Mouse (Mus musculus) MEL (cell line): Measurements from ENCODE around the gene Comt. TPM values are rescaled to one million over a fixed set of nuclear protein-coding genes. Genes with fewer than 3 reads are reported as not detected.

Experiments
- DNase-seq: peaks from one replicate; pipeline ENCODE4 v3.0.0; 2011; ENCODE audit warnings: low read depth, low spot score
- H3K27ac ChIP-seq: 2 replicates; pipeline ENCODE4 v1.5.1; 2012; ENCODE audit warnings: low read depth, mild to moderate bottlenecking, control low read depth, low read length, moderate library complexity; ENCODE audit not compliant: control insufficient read depth
- H3K27me3 ChIP-seq, 2 experiments: fragments of 150-350 bp in 1 of 2; sonication (generic) in 1 of 2; 2 replicates each; pipeline ENCODE4 v1.6.1; 2012; ENCODE audit warnings: low read length in 2 of 2, mild to moderate bottlenecking in 2 of 2, improper control_type of control experiment in 1 of 2, moderate library complexity in 1 of 2; ENCODE audit not compliant: insufficient read depth in 2 of 2, control insufficient read depth in 1 of 2
- H3K36me3 ChIP-seq, 2 experiments: 2 replicates each; pipeline ENCODE4 v1.6.1; 2012 to 2014; ENCODE audit warnings: low read length in 2 of 2, improper control_type of control experiment in 1 of 2, inconsistent platforms in 1 of 2, mild to moderate bottlenecking in 1 of 2; ENCODE audit not compliant: insufficient read depth in 2 of 2, control insufficient read depth in 1 of 2
- H3K4me1 ChIP-seq, 2 experiments: fragments of 150-350 bp in 1 of 2; sonication (generic) in 1 of 2; 2 replicates each; pipeline ENCODE4 v1.6.1; 2012; ENCODE audit warnings: low read length in 2 of 2, improper control_type of control experiment in 1 of 2, mild to moderate bottlenecking in 1 of 2; ENCODE audit not compliant: insufficient read depth in 2 of 2, control insufficient read depth in 1 of 2
- H3K4me3 ChIP-seq, 2 experiments: fragments of 150-350 bp in 1 of 2; sonication (generic) in 1 of 2; 2 replicates each; pipeline ENCODE4 v1.5.1; 2012; ENCODE audit warnings: low read depth in 2 of 2, low read length in 2 of 2, mild to moderate bottlenecking in 2 of 2, moderate library complexity in 2 of 2, control low read depth in 1 of 2, improper control_type of control experiment in 1 of 2; ENCODE audit not compliant: control insufficient read depth in 1 of 2, insufficient read depth in 1 of 2
- H3K79me2 ChIP-seq: 2 replicates; pipeline ENCODE4 v1.6.1; 2012; ENCODE audit warnings: mild to moderate bottlenecking, low read length, moderate library complexity; ENCODE audit not compliant: control insufficient read depth, poor library complexity, insufficient read depth
- H3K9ac ChIP-seq: 2 replicates; pipeline ENCODE4 v1.6.1; 2012; ENCODE audit warnings: low read depth, mild to moderate bottlenecking, control low read depth, low read length, moderate library complexity; ENCODE audit not compliant: control insufficient read depth, poor library complexity, severe bottlenecking
- H3K9me3 ChIP-seq: fragments of 150-350 bp; sonication (generic); replicated peaks from 2 replicates; pipeline ENCODE4 v1.6.1; 2012; ENCODE audit warnings: mild to moderate bottlenecking, low read length, improper control_type of control experiment, moderate library complexity; ENCODE audit not compliant: insufficient read depth
- BHLHE40 ChIP-seq: IDR thresholded peaks from 2 replicates; pipeline ENCODE4 v1.6.1; 2012; ENCODE audit warnings: low read depth, mild to moderate bottlenecking, inconsistent platforms, low read length, improper control_type of control experiment, borderline replicate concordance
- CHD1 ChIP-seq: IDR thresholded peaks from 2 replicates; pipeline ENCODE4 v1.6.1; 2012; ENCODE audit warnings: low read depth, mild to moderate bottlenecking, inconsistent platforms, low read length, improper control_type of control experiment
- CHD2 ChIP-seq: IDR thresholded peaks from 2 replicates; pipeline ENCODE4 v1.6.1; 2011; ENCODE audit warnings: low read length, improper control_type of control experiment
- E2F4 ChIP-seq: IDR thresholded peaks from 2 replicates; pipeline ENCODE4 v1.6.1; 2011; ENCODE audit warnings: low read depth, low read length, improper control_type of control experiment, borderline replicate concordance
- GABPA ChIP-seq: IDR thresholded peaks from 2 replicates; pipeline ENCODE4 v1.6.1; 2012; ENCODE audit warnings: low read depth, mild to moderate bottlenecking, inconsistent platforms, low read length, improper control_type of control experiment, moderate library complexity
- GATA1 ChIP-seq: IDR thresholded peaks from 2 replicates; pipeline ENCODE4 v1.6.1; 2011; ENCODE audit warnings: low read depth, low read length, improper control_type of control experiment
- HCFC1 ChIP-seq: IDR thresholded peaks from 2 replicates; pipeline ENCODE4 v1.6.1; 2012; ENCODE audit warnings: low read depth, mild to moderate bottlenecking, inconsistent platforms, low read length, improper control_type of control experiment, moderate library complexity
- KAT2A ChIP-seq: conservative IDR thresholded peaks from 2 replicates; pipeline ENCODE4 v1.6.1; 2012; ENCODE audit warnings: low read depth, low read length, improper control_type of control experiment, inconsistent platforms
- MEF2A ChIP-seq: IDR thresholded peaks from 2 replicates; pipeline ENCODE4 v1.6.1; 2014; ENCODE audit warnings: low read depth, mild to moderate bottlenecking, inconsistent platforms, low read length, improper control_type of control experiment; ENCODE audit not compliant: poor library complexity, insufficient replicate concordance, severe bottlenecking; ENCODE audit errors: extremely low read depth
- MXI1 ChIP-seq: IDR thresholded peaks from 2 replicates; pipeline ENCODE4 v1.6.1; 2011; ENCODE audit warnings: mild to moderate bottlenecking, low read depth, low read length, improper control_type of control experiment
- MYB ChIP-seq: IDR thresholded peaks from 2 replicates; pipeline ENCODE4 v1.6.1; 2011; ENCODE audit warnings: mild to moderate bottlenecking, low read depth, low read length, improper control_type of control experiment
- MYC ChIP-seq: IDR thresholded peaks from 2 replicates; pipeline ENCODE4 v1.6.1; 2011; ENCODE audit warnings: low read depth, mild to moderate bottlenecking, low read length, improper control_type of control experiment, moderate library complexity
- POLR2A ChIP-seq, 2 experiments: IDR thresholded peaks; 2 replicates each; pipeline ENCODE4 v1.6.1; 2011 to 2012; ENCODE audit warnings: low read length in 2 of 2, mild to moderate bottlenecking in 2 of 2, control low read depth in 1 of 2, improper control_type of control experiment in 1 of 2, low read depth in 1 of 2, moderate library complexity in 1 of 2; ENCODE audit not compliant: control insufficient read depth in 1 of 2, insufficient read depth in 1 of 2, poor library complexity in 1 of 2
- POLR2AphosphoS5 ChIP-seq: IDR thresholded peaks from 2 replicates; pipeline ENCODE4 v1.6.1; 2012; ENCODE audit warnings: low read depth, borderline replicate concordance, mild to moderate bottlenecking, inconsistent platforms, low read length, moderate library complexity, mixed read lengths
- RAD21 ChIP-seq: IDR thresholded peaks from 2 replicates; pipeline ENCODE4 v1.6.1; 2011; ENCODE audit warnings: mild to moderate bottlenecking, low read depth, low read length, improper control_type of control experiment
- RCOR1 ChIP-seq: IDR thresholded peaks from 2 replicates; pipeline ENCODE4 v1.6.1; 2012; ENCODE audit warnings: low read depth, mild to moderate bottlenecking, inconsistent platforms, low read length, improper control_type of control experiment
- SIN3A ChIP-seq: IDR thresholded peaks from 2 replicates; pipeline ENCODE4 v1.6.1; 2012; ENCODE audit warnings: low read length, improper control_type of control experiment, inconsistent platforms
- SMC3 ChIP-seq: IDR thresholded peaks from 2 replicates; pipeline ENCODE4 v1.6.1; 2011; ENCODE audit warnings: low read depth, low read length, improper control_type of control experiment
- TAL1 ChIP-seq: IDR thresholded peaks from 2 replicates; pipeline ENCODE4 v1.6.1; 2012; ENCODE audit warnings: mild to moderate bottlenecking, inconsistent platforms, low read length, moderate library complexity, mixed read lengths
- TCF12 ChIP-seq: IDR thresholded peaks from 2 replicates; pipeline ENCODE4 v1.6.1; 2014; ENCODE audit warnings: low read depth, mild to moderate bottlenecking, inconsistent platforms, low read length, improper control_type of control experiment, moderate library complexity
- USF1 ChIP-seq: IDR thresholded peaks from 2 replicates; pipeline ENCODE4 v1.6.1; 2014; ENCODE audit warnings: low read depth, mild to moderate bottlenecking, inconsistent platforms, low read length, improper control_type of control experiment, moderate library complexity
- USF2 ChIP-seq, 2 experiments: IDR thresholded peaks; 2 replicates each; pipeline ENCODE4 v1.6.1; 2011 to 2012; ENCODE audit warnings: improper control_type of control experiment in 2 of 2, low read length in 2 of 2, borderline replicate concordance in 1 of 2, inconsistent platforms in 1 of 2, low read depth in 1 of 2, mild to moderate bottlenecking in 1 of 2; ENCODE audit not compliant: insufficient read depth in 1 of 2
- ZC3H11A ChIP-seq: IDR thresholded peaks from 2 replicates; pipeline ENCODE4 v1.6.1; 2012; ENCODE audit warnings: low read depth, mild to moderate bottlenecking, inconsistent platforms, low read length, improper control_type of control experiment
- ZNF384 ChIP-seq: IDR thresholded peaks from 2 replicates; pipeline ENCODE4 v1.6.1; 2012; ENCODE audit warnings: low read depth, mild to moderate bottlenecking, inconsistent platforms, low read length, improper control_type of control experiment
- polyA plus RNA-seq, 2 experiments: library from polyadenylated mRNA; stranded (reverse) in 1 of 2; unstranded in 1 of 2; fragments of >175 nt in 1 of 2; fragments of >200 nt in 1 of 2; gene quantifications; 2 replicates each; pipeline versions ENCODE4 v1.2.1 to v1.2.4; 2012; ENCODE audit warnings: low replicate concordance in 2 of 2, low read depth in 1 of 2; ENCODE audit not compliant: insufficient read length in 2 of 2, insufficient read depth in 1 of 2, missing spikeins in 1 of 2
- total RNA-seq: library from RNA; depleted of rRNA; stranded (reverse); fragments of 300-350 nt; gene quantifications from 2 replicates; pipeline ENCODE4 v1.2.3, GENCODE M21; 2012

Comt gene
- total and polyA plus RNA-seq, 3 experiments: 62.5 to 71.8 TPM; not detected in 1

GRCm38 (mm10) chr16:18411802-18412476, 14.7 kb downstream of the Comt start:
- Histone ChIP-seq H3K79me2 (no peaks in the 10 kb centered on the region), H3K4me1 (peaks cover 9 to 12% of the 10 kb centered on the region in 2 experiments), H3K27me3 (no peaks in the 10 kb centered on the region), H3K27ac (peak overlapping the region; percentile 35; the same call in 1 of the 2 replicates), H3K4me3 (no peak overlapping the region), H3K9me3 (no peaks in the 10 kb centered on the region), H3K9ac (no peak overlapping the region), H3K36me3 (peaks cover 4 to 13% of the 10 kb centered on the region in 2 experiments)
- no peak for TF ChIP-seq ZNF384
- no peak for TF ChIP-seq KAT2A
- TF ChIP-seq USF2 (IDR thresholded peaks at IDR 0.05; ENCODE audit: borderline replicate concordance in 1 of 2, insufficient read depth in 1 of 2, low read depth in 1 of 2, low read length in 2 of 2): peak in 1 of 2 experiments; percentile 63; a peak in 1 of 4 replicates
- TF ChIP-seq HCFC1: no peak
- no peak for TF ChIP-seq MEF2A
- TF ChIP-seq GABPA: no peak
- TF ChIP-seq POLR2A (IDR thresholded peaks at IDR 0.05; ENCODE audit: control insufficient read depth in 1 of 2, insufficient read depth in 1 of 2, low read depth in 1 of 2, low read length in 2 of 2, poor library complexity in 1 of 2): no peak
- no peak for TF ChIP-seq RCOR1
- TF ChIP-seq SMC3: no peak
- TF ChIP-seq SIN3A: no peak
- TF ChIP-seq RAD21: no peak
- TF ChIP-seq POLR2AphosphoS5: no peak
- no peak for TF ChIP-seq ZC3H11A
- no peak for TF ChIP-seq GATA1
- TF ChIP-seq MYC: no peak
- no peak for TF ChIP-seq E2F4
- TF ChIP-seq MXI1: peak; percentile 43; the same call in 1 of the 2 replicates
- TF ChIP-seq BHLHE40: no peak
- no peak for TF ChIP-seq MYB
- TF ChIP-seq TCF12: no peak
- TF ChIP-seq USF1: peak; percentile 90
- TF ChIP-seq CHD1: no peak
- no peak for TF ChIP-seq TAL1
- no peak for TF ChIP-seq CHD2
- peak; percentile 36 for DNase-seq
